Mouse (Mus musculus) kidney, embryonic 15.5 days (tissue): ENCODE measurements around the gene Apbb2. TPM values are rescaled to one million over a fixed set of nuclear protein-coding genes. Genes with fewer than 3 reads are reported as not detected.

Experiments used
- ATAC-seq: fragments of 200-750 bp; cut with Nextera tagmentation; replicated peaks from 2 replicates; pipeline ENCODE4 v1.8.0; 2017; ENCODE audit warnings: moderate TSS enrichment; ENCODE audit not compliant: low FRiP score
- H3K27ac ChIP-seq: fragments of 300-500 bp; sonication (generic); 2 replicates; pipeline ENCODE4 v1.5.1; 2015; ENCODE audit warnings: mild to moderate bottlenecking, inconsistent platforms
- H3K27me3 ChIP-seq: fragments of 300-500 bp; sonication (generic); 2 replicates; pipeline ENCODE4 v1.6.1; 2015; ENCODE audit warnings: inconsistent platforms
- H3K36me3 ChIP-seq: fragments of 300-500 bp; sonication (generic); 2 replicates; pipeline ENCODE4 v1.6.1; 2015; ENCODE audit warnings: inconsistent platforms
- H3K4me1 ChIP-seq: fragments of 300-500 bp; sonication (generic); 2 replicates; pipeline ENCODE4 v1.6.1; 2015; ENCODE audit warnings: inconsistent platforms
- H3K4me2 ChIP-seq: fragments of 300-500 bp; sonication (generic); 2 replicates; pipeline ENCODE4 v1.6.1; 2015; ENCODE audit warnings: moderate library complexity, mild to moderate bottlenecking, inconsistent platforms
- H3K4me3 ChIP-seq: fragments of 300-500 bp; sonication (generic); replicated peaks from 2 replicates; pipeline ENCODE4 v1.5.1; 2015; ENCODE audit warnings: mild to moderate bottlenecking, inconsistent platforms
- H3K9ac ChIP-seq: fragments of 300-500 bp; sonication (generic); 2 replicates; pipeline ENCODE4 v1.6.1; 2015; ENCODE audit warnings: mild to moderate bottlenecking, inconsistent platforms
- H3K9me3 ChIP-seq: fragments of 300-500 bp; sonication (generic); replicated peaks from 2 replicates; pipeline ENCODE4 v1.6.1; 2016; ENCODE audit warnings: inconsistent platforms
- WGBS: fragments of 180-500 bp; shearing (Covaris S2); methylation state at CpG from one replicate; pipeline ENCODE4 v1.1.7; 2015; ENCODE audit warnings: mixed read lengths; 5-methylcytosine and 5-hydroxymethylcytosine counted together
- polyA plus RNA-seq: library from polyadenylated mRNA; unstranded; fragments of >200 nt; fragmentation: Nextera tagmentation; extraction: Ambion mirVana; gene quantifications from 2 replicates; pipeline ENCODE4 v1.2.1, GENCODE M21; 2015

Apbb2 gene
- polyA plus RNA-seq, 1 experiment from 2014 or later: 65.4 TPM

DNA sequence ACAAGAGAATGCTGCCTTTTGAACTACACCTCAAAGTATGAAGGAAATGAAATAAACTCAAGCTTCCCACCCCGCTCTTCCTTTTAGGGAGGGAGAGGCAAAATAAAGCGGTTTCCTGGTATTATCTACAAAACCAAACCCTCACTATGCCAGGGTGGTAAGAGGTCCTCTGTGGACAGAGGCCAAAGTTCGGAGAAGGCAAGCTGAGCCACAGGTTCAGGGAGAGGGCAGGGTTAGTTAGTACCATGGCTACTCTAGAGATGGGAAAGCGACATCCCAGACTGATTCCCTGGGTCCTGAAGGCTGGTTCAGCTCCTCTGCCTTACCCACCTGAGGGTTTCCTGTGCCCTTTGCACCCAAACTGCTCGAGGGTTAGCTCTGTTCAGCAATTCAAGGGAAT lies 159.7 kb downstream of the Apbb2 start:
- Histone ChIP-seq H3K27ac (0 out of 2 replicates have a peak overlapping the region, but pooled peaks have one; percentile 27), H3K4me3 (no peak overlapping the region), H3K9ac (no peak overlapping the region), H3K4me2 (no peak overlapping the region), H3K36me3 (peaks cover 10% of the 10 kb centered on the region), H3K4me1 (peaks cover 17% of the 10 kb centered on the region; the same call in 1 of the 2 replicates), H3K9me3 (no peaks in the 10 kb centered on the region), H3K27me3 (no peaks in the 10 kb centered on the region)
- ATAC-seq: no peak
- 78% methylated on average over 5 of the region's 5 CpGs for WGBS

DNA sequence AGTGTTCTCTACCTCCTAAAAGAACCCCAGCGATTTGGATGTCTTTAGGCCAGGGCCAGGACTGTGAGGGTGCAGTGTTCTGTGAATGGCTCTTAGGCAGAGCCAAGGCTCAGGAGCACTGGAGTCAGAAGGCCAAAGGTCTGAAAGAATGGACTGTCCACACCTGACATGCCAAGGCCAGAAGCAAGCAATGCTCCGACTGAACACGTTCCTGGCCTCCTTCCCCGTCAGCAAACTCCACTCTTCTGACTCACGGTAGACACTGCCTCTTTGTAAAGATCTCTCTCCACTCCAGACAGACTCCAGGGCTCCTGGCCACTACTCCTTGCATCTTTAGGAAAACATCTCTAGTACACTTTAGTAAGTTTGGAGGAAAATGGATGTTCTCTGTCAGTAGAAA lies 163.3 kb downstream of the Apbb2 start:
- no peak overlapping the region for H3K27ac ChIP-seq
- no peak overlapping the region for H3K4me3 ChIP-seq
- H3K36me3 ChIP-seq: peaks cover 16% of the 10 kb centered on the region
- WGBS: 84% methylated on average over 5 of the region's 5 CpGs
- no peak for ATAC-seq
- no peaks in the 10 kb centered on the region for H3K9me3 ChIP-seq
- H3K4me1 ChIP-seq: peaks cover 12% of the 10 kb centered on the region; the same call in 1 of the 2 replicates
- no peaks in the 10 kb centered on the region for H3K27me3 ChIP-seq
- H3K4me2 ChIP-seq: no peak overlapping the region
- no peak overlapping the region for H3K9ac ChIP-seq

DNA sequence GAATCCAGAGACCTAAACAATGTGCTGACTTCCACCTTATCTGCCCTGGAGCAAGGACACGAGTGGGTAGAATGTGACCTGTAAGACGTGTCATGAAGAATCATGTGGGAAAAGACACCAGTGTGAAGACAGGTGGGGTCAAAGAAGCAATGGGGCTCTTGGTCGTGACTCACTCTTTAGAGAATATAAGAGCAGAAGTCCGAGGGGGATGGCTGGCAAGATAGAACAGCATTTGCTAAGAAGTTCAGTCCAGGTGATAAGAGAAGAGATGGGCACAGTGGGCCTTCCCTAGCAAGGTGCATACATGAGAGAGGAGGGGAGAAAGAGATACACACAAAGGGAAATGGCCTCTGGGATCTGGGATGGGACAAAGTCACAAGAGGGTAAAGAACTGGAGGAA lies 163.8 kb downstream of the Apbb2 start:
- Histone ChIP-seq H3K4me1 (peaks cover 9% of the 10 kb centered on the region; the same call in 1 of the 2 replicates), H3K9me3 (no peaks in the 10 kb centered on the region), H3K9ac (no peak overlapping the region), H3K36me3 (peaks cover 18% of the 10 kb centered on the region), H3K4me2 (no peak overlapping the region), H3K27ac (no peak overlapping the region), H3K4me3 (no peak overlapping the region), H3K27me3 (no peaks in the 10 kb centered on the region)
- ATAC-seq: no peak
- WGBS: 83% methylated on average over 4 of the region's 4 CpGs

DNA sequence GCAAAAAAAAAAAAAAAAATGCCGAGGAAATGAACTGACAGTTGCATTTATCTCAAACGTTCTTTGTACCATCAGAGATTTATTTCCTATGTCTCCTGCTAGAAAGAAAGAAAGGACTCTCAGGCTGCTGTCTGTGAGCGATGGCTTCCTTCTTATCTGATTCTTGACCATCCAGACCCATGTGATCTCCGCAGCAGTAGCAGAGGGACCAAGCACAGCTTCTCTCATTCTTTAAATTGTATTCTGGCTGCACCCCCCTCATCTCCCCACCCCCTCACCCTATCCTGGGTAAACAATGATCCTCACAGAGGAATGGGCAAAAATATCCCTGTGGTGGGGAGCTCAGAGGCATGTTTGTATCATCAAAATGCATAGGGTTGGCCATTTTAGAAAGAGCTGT lies 165.5 kb downstream of the Apbb2 start:
- 63% methylated on average over 4 of the region's 4 CpGs for WGBS
- no peak for ATAC-seq
- H3K9ac ChIP-seq: no peak overlapping the region

DNA sequence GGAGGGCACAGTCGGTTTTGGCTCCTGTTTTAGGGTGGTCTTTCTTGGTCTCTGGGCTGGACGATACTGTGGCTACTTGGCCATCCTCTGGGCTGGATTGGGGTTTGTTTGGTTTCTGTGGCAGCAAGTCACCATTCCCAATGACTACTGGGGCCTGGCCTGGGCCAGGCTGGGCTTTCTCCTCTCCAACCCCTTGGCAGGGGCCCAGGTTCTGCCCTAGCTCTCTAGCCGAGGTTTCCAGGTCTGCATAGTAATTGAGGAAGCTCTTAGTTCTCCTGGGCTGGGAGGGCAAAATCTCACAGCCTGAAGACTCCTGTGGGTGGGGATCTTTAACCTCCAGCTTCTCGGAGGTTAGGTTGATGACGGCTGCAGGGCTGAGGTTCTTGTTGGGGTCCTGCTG lies 167.0 kb downstream of the Apbb2 start:
- WGBS: 83% methylated on average over 5 of the region's 5 CpGs
- H3K4me2 ChIP-seq: no peak overlapping the region
- no peaks in the 10 kb centered on the region for H3K4me1 ChIP-seq
- no peak for ATAC-seq
- H3K27me3 ChIP-seq: no peaks in the 10 kb centered on the region
- H3K9me3 ChIP-seq: no peaks in the 10 kb centered on the region
- peaks cover 18% of the 10 kb centered on the region for H3K36me3 ChIP-seq
- no peak overlapping the region for H3K9ac ChIP-seq
- H3K27ac ChIP-seq: no peak overlapping the region
- H3K4me3 ChIP-seq: no peak overlapping the region

More for the DNA sequence above, 165.5 kb downstream of the Apbb2 start:
- no peak overlapping the region for H3K4me2 ChIP-seq
- no peak overlapping the region for H3K4me3 ChIP-seq
- no peaks in the 10 kb centered on the region for H3K27me3 ChIP-seq
- peaks cover 18% of the 10 kb centered on the region for H3K36me3 ChIP-seq
- no peaks in the 10 kb centered on the region for H3K9me3 ChIP-seq
- H3K27ac ChIP-seq: no peak overlapping the region
- H3K4me1 ChIP-seq: no peaks in the 10 kb centered on the region

DNA sequence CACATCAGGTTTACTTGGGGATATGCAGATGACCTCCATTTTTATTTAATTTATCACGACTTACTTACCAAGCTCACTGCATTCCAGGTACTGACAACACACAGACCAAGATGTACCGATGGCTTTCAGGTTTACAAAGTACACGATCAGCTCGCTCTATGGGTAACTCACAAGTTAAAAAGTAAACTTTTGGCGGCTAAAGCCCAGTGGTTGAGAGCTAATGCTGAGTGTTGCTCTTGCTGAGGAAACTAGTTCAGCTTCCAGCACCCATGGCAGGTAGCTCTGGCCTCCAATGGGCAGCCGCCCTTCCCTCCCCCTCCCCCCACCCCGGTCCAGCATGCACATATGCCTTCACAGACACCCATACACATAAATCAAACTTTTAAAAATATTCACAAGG lies 173.1 kb downstream of the Apbb2 start:
- H3K27ac ChIP-seq: no peak overlapping the region
- H3K4me3 ChIP-seq: no peak overlapping the region
- no peaks in the 10 kb centered on the region for H3K4me1 ChIP-seq
- no peak overlapping the region for H3K4me2 ChIP-seq
- ATAC-seq: no peak
- H3K36me3 ChIP-seq: 0 out of 2 replicates have a peak, but pooled peaks cover 4% of the 10 kb centered on the region
- 87% methylated on average over 7 of the region's 7 CpGs for WGBS
- no peaks in the 10 kb centered on the region for H3K9me3 ChIP-seq
- H3K27me3 ChIP-seq: no peaks in the 10 kb centered on the region
- H3K9ac ChIP-seq: no peak overlapping the region

DNA sequence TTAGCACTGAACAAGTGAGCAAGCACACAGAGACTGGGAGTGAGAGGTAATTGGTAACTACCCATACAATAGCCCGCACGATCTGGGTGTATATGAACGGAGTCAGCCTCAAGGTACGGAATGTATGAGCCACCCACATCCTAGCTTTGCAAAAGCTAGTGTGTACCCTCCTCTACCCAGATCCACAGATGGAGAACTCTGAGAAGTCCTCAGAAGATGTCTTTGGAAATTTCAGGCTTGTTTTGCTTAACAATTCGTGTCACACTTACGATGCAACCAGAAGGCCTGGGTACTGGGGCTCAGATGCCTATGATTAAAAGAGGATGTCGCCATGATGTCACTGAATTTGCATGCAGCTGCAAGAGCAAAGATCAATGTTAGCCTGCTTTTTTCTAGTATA lies 176.3 kb downstream of the Apbb2 start:
- H3K4me2 ChIP-seq: no peak overlapping the region
- H3K4me3 ChIP-seq: no peak overlapping the region
- H3K27me3 ChIP-seq: no peaks in the 10 kb centered on the region
- ATAC-seq: no peak
- no peaks in the 10 kb centered on the region for H3K36me3 ChIP-seq
- no peaks in the 10 kb centered on the region for H3K9me3 ChIP-seq
- no peak overlapping the region for H3K27ac ChIP-seq
- H3K9ac ChIP-seq: no peak overlapping the region
- H3K4me1 ChIP-seq: no peaks in the 10 kb centered on the region
- WGBS: 97% methylated on average over 7 of the region's 7 CpGs

DNA sequence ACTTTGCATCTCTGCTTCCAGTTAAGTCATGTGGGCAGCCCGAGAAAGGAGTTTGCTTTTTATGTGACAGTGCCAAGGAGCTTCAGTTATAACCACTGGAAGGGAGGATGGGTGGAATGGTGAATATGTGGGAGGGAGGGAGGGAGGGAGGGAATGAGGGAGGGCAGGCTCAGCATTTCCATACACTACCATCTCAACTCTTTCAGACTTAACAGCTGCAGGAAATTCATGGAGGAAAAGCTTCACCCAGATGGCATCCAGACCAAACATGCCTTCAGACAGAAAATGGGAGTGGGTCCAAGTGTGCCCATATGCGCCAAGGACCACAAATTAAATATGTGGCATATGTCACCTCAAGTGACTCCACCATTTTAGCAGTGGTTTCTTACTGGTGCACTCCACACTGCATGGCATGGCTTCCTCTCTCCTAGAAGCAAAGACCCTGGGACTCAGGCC lies 181.8 kb downstream of the Apbb2 start:
- Histone ChIP-seq H3K36me3 (no peaks in the 10 kb centered on the region), H3K27me3 (no peaks in the 10 kb centered on the region), H3K9me3 (no peaks in the 10 kb centered on the region), H3K4me3 (no peak overlapping the region), H3K27ac (no peak overlapping the region), H3K9ac (no peak overlapping the region), H3K4me2 (no peak overlapping the region), H3K4me1 (no peaks in the 10 kb centered on the region)
- ATAC-seq: no peak
- 81% methylated on average over 2 of the region's 2 CpGs for WGBS

DNA sequence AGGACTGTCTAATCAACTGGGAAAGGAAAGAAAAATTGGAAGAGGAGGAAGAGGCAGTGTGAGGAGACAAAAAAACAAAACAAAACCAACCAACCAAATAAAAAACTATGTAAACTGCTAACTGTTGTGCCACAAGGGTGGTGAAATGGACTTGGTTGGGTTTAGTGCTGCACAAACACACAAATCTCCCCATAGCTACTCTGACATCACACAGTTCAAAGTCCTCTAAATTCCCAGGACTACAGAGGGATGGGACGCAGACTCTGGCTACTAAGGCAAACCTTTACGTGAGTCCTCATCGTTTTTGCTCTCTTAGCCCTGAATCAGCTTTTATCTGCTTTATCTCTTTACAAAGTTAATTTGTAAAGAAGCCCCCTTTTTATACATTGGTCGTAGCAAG lies 183.4 kb downstream of the Apbb2 start:
- no peaks in the 10 kb centered on the region for H3K9me3 ChIP-seq
- H3K27me3 ChIP-seq: no peaks in the 10 kb centered on the region
- no peak overlapping the region for H3K4me3 ChIP-seq
- WGBS: 91% methylated on average over 4 of the region's 4 CpGs
- no peak overlapping the region for H3K4me2 ChIP-seq
- H3K27ac ChIP-seq: no peak overlapping the region
- H3K36me3 ChIP-seq: no peaks in the 10 kb centered on the region
- H3K9ac ChIP-seq: no peak overlapping the region
- ATAC-seq: no peak
- H3K4me1 ChIP-seq: no peaks in the 10 kb centered on the region

DNA sequence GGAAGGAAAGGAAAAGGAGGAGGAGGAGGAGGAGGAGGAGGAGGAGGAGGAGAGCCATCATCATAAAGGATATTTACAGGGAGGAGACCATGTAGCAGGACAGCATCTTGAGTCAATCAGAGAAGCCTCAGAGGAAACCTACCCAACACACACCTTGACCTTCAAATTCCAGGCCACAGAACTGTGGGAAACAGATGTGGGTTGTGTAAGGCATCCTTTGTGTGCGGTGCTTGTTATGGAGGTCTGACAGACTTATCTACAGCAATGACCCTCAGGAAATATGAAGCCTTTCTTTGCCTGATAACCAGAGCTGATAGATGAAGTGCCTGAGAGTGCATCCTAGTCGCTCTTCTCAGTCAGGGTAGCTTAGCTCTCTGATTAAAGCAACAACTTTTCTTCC lies 189.5 kb downstream of the Apbb2 start:
- Histone ChIP-seq H3K9me3 (no peaks in the 10 kb centered on the region), H3K4me3 (no peak overlapping the region), H3K4me2 (no peak overlapping the region), H3K27ac (no peak overlapping the region), H3K36me3 (no peaks in the 10 kb centered on the region), H3K4me1 (no peaks in the 10 kb centered on the region), H3K9ac (no peak overlapping the region), H3K27me3 (no peaks in the 10 kb centered on the region)
- WGBS: 70% methylated on average over 2 of the region's 2 CpGs
- ATAC-seq: no peak

DNA sequence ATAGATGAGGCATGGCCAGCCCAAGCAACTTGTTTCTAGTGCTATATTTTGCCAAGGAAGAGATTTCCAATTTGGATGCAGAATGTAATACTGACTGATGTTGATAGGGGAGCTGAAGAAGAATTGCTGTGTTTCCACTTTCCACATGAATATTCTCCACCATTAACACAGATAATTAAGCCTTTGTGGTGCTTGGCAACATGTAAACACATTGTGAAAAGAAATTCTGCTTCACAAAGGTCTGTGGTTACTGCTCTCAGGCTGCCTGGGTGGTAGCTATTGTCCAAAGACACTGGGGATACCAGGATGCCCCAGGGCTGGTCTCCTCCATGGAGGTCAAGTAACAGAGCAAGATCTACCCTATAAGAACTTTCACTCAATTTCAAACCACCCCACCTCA lies 190.5 kb downstream of the Apbb2 start:
- Histone ChIP-seq H3K27me3 (no peaks in the 10 kb centered on the region), H3K4me2 (no peak overlapping the region), H3K36me3 (no peaks in the 10 kb centered on the region), H3K27ac (no peak overlapping the region), H3K4me1 (no peaks in the 10 kb centered on the region), H3K4me3 (no peak overlapping the region), H3K9me3 (no peaks in the 10 kb centered on the region), H3K9ac (no peak overlapping the region)
- no peak for ATAC-seq

DNA sequence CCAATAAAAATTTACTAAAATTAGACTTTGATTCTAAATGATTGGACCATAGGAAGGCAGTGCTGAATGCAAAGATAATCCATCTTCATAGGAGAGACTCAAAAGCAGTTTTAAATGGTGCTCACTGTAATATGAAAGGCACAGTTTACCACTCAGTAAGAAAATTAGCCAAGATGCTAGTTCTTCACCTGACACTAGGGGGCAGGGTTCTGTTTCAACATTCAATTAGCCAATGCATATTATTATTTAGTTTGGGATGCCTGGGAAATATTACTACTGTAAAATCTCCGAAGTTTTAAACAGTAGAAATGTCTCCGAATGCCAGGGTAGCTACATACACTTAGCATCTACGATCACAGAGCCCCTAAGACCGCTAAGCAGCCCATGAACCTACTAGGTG lies 194.7 kb downstream of the Apbb2 start:
- ATAC-seq: no peak
- Histone ChIP-seq H3K27ac (no peak overlapping the region), H3K27me3 (no peaks in the 10 kb centered on the region), H3K4me2 (no peak overlapping the region), H3K4me3 (no peak overlapping the region), H3K36me3 (no peaks in the 10 kb centered on the region; the same call in 1 of the 2 replicates), H3K4me1 (no peaks in the 10 kb centered on the region), H3K9me3 (no peaks in the 10 kb centered on the region), H3K9ac (no peak overlapping the region)
- 68% methylated on average over 4 of the region's 4 CpGs for WGBS

DNA sequence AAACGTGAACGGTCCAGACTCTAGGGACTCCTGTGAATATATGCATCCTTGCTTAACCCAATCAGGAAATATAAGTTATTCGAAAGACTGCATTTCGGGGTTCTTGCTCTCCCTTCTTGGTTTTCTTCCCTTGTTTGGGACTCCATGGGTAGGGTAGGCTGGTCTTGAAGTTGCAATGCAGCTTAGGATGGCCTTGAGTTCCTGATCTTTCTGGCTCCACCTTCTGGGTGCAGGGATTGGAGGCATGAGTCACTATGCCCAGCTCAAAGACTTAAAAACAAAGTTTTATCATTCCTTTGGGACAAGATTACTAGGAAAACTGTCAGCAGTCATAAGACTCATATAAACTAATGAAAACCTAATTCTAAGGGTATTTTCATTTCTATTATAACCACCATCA lies 195.1 kb downstream of the Apbb2 start:
- ATAC-seq: no peak
- no peak overlapping the region for H3K9ac ChIP-seq
- H3K27me3 ChIP-seq: no peaks in the 10 kb centered on the region
- H3K4me1 ChIP-seq: no peaks in the 10 kb centered on the region
- 85% methylated on average over 4 of the region's 4 CpGs for WGBS
- H3K27ac ChIP-seq: no peak overlapping the region
- no peaks in the 10 kb centered on the region for H3K9me3 ChIP-seq
- H3K36me3 ChIP-seq: no peaks in the 10 kb centered on the region; the same call in 1 of the 2 replicates
- H3K4me2 ChIP-seq: no peak overlapping the region
- no peak overlapping the region for H3K4me3 ChIP-seq
